Mouse (Mus musculus) testis, postnatal 10 days (tissue): Measurements from ENCODE around the gene Odf4.
"Not testable (repeated sequence)": the region's sequence is repeated elsewhere in the genome, so short reads cannot be mapped to it uniquely, and the experiment has no call there.

Source experiments
- DNase-seq: peaks from one replicate; pipeline ENCODE4 v3.0.0; 2021; ENCODE audit warnings: low spot score

The Odf4 gene

GRCm38 (mm10) chr11:68926981-68927380 lies at the start of gene Odf4:
Gene Odf4 (minus strand): TSS chr11:68927081.
- DNase-seq, result no peak

GRCm38 (mm10) chr11:68975601-68976000 lies 48.7 kb upstream of the Odf4 start:
- no peak for DNase-seq

- DNase-seq, result no peak
Observed at GRCm38 (mm10) chr11:68975085-68975484, 48.2 kb upstream of the Odf4 start, which contains the start of gene Rangrf. Gene Rangrf (minus strand): TSS chr11:68975185.

- no peak for DNase-seq
Observed at GRCm38 (mm10) chr11:68974059-68974450, 47.2 kb upstream of the Odf4 start.

- peak; percentile 94 for DNase-seq
Observed at GRCm38 (mm10) chr11:68973250-68974058, 46.6 kb upstream of the Odf4 start.

GRCm38 (mm10) chr11:68970232-68970631 lies 43.4 kb upstream of the Odf4 start:
- peak; percentile 73 for DNase-seq

GRCm38 (mm10) chr11:68968752-68969151 lies 41.9 kb upstream of the Odf4 start:
- no peak for DNase-seq

GRCm38 (mm10) chr11:68967337-68968282 lies 40.7 kb upstream of the Odf4 start, which contains the start of gene Slc25a35:
Gene Slc25a35 (plus strand): TSS chr11:68968131.
- peak; percentile 88 for DNase-seq

GRCm38 (mm10) chr11:68966554-68966953 lies 39.7 kb upstream of the Odf4 start:
- DNase-seq, result no peak

GRCm38 (mm10) chr11:68965845-68966244 lies 39.0 kb upstream of the Odf4 start:
- DNase-seq, result peak; percentile 82

- no peak for DNase-seq
Observed at GRCm38 (mm10) chr11:68965050-68965449, 38.2 kb upstream of the Odf4 start.

- DNase-seq, result no peak
Observed at GRCm38 (mm10) chr11:68963405-68963804, 36.5 kb upstream of the Odf4 start.

- DNase-seq, result not testable (repeated sequence)
Observed at GRCm38 (mm10) chr11:68962159-68962558, 35.3 kb upstream of the Odf4 start.

GRCm38 (mm10) chr11:68961596-68961995 lies 34.7 kb upstream of the Odf4 start:
- no peak for DNase-seq

GRCm38 (mm10) chr11:68957971-68958370 lies 31.1 kb upstream of the Odf4 start:
- no peak for DNase-seq

- DNase-seq, result no peak
Observed at GRCm38 (mm10) chr11:68957308-68957707, 30.4 kb upstream of the Odf4 start, which contains the start of gene Arhgef15. Gene Arhgef15 (minus strand): TSS chr11:68957480.

- DNase-seq, result no peak
Observed at GRCm38 (mm10) chr11:68956697-68957096, 29.8 kb upstream of the Odf4 start.

- DNase-seq, result no peak
Observed at GRCm38 (mm10) chr11:68956107-68956506, 29.2 kb upstream of the Odf4 start.

GRCm38 (mm10) chr11:68955473-68955872 lies 28.6 kb upstream of the Odf4 start:
- DNase-seq, result no peak

GRCm38 (mm10) chr11:68954408-68954807 lies 27.5 kb upstream of the Odf4 start:
- no peak for DNase-seq

GRCm38 (mm10) chr11:68953903-68954302 lies 27.0 kb upstream of the Odf4 start:
- no peak for DNase-seq

- DNase-seq, result no peak
Observed at GRCm38 (mm10) chr11:68947542-68947993, 20.7 kb upstream of the Odf4 start.
